Mouse (Mus musculus) C2C12 (cell line): ENCODE data around the gene Ube2q2.

Experiments used
- CTCF ChIP-seq: IDR thresholded peaks from one replicate; pipeline ENCODE4 v1.5.1; 2011; ENCODE audit not compliant: control insufficient read depth, insufficient read depth, insufficient read length
- MAX ChIP-seq: IDR thresholded peaks from one replicate; pipeline ENCODE4 v1.6.1; 2011; ENCODE audit warnings: mild to moderate bottlenecking, control low read depth

GRCm38 (mm10) chr9:55151096-55151495 lies 2.4 kb downstream of the Ube2q2 start:
- TF ChIP-seq CTCF (no peak), MAX (no peak)
